Mouse (Mus musculus) intestine, embryonic 16.5 days (tissue): ENCODE measurements around the gene Ccdc174. TPM values are rescaled to one million over a fixed set of nuclear protein-coding genes. Genes with fewer than 3 reads are reported as not detected.

Experiments
- ATAC-seq: fragments of 200-750 bp; cut with Nextera tagmentation; 2 replicates; pipeline ENCODE4 v1.8.0; 2017; ENCODE audit warnings: moderate TSS enrichment, moderate library complexity
- H3K27ac ChIP-seq: fragments of 300-500 bp; sonication (generic); 2 replicates; pipeline ENCODE4 v1.5.1; 2014; ENCODE audit warnings: mild to moderate bottlenecking, low read length
- H3K27me3 ChIP-seq: fragments of 300-500 bp; sonication (generic); replicated peaks from 2 replicates; pipeline ENCODE4 v1.6.1; 2014; ENCODE audit warnings: low read length, control low read depth, mixed read lengths; ENCODE audit not compliant: control insufficient read depth, insufficient read depth
- H3K36me3 ChIP-seq: fragments of 300-500 bp; sonication (generic); 2 replicates; pipeline ENCODE4 v1.6.1; 2014; ENCODE audit warnings: low read length, control low read depth; ENCODE audit not compliant: control insufficient read depth, insufficient read depth
- H3K4me1 ChIP-seq: fragments of 300-500 bp; sonication (generic); 2 replicates; pipeline ENCODE4 v1.6.1; 2014; ENCODE audit warnings: low read length, control low read depth, mixed read lengths; ENCODE audit not compliant: control insufficient read depth, insufficient read depth
- H3K4me2 ChIP-seq: fragments of 300-500 bp; sonication (generic); 2 replicates; pipeline ENCODE4 v1.6.1; 2014; ENCODE audit warnings: low read depth, low read length, control low read depth
- H3K4me3 ChIP-seq: fragments of 300-500 bp; sonication (generic); 2 replicates; pipeline ENCODE4 v1.5.1; 2014; ENCODE audit warnings: mild to moderate bottlenecking, low read length
- H3K9ac ChIP-seq: fragments of 300-500 bp; sonication (generic); 2 replicates; pipeline ENCODE4 v1.6.1; 2014; ENCODE audit warnings: low read depth, low read length
- H3K9me3 ChIP-seq: fragments of 300-500 bp; sonication (generic); 2 replicates; pipeline ENCODE4 v1.6.1; 2016; ENCODE audit warnings: low read length, control low read depth; ENCODE audit not compliant: control insufficient read depth
- WGBS: fragments of 180-500 bp; shearing (Covaris S2); extraction: QIAGEN DNeasy Blood & Tissue Kit; methylation state at CpG from one replicate; pipeline ENCODE4 v1.1.7; 2014; 5-methylcytosine and 5-hydroxymethylcytosine counted together
- polyA plus RNA-seq: library from polyadenylated mRNA; unstranded; fragments of >200 nt; fragmentation: Nextera tagmentation; extraction: Ambion mirVana; gene quantifications from 2 replicates; pipeline ENCODE4 v1.2.1, GENCODE M21; 2015

The Ccdc174 gene
- polyA plus RNA-seq, 1 experiment from 2014 or later = 21.5 TPM

- no peak for ATAC-seq
These were observed 13.3 kb upstream of the Ccdc174 start for GRCm38 (mm10) chr6:91864595-91864994.

GRCm38 (mm10) chr6:91865601-91866000 lies 12.3 kb upstream of the Ccdc174 start:
- no peak overlapping the region for H3K9ac ChIP-seq
- H3K36me3 ChIP-seq = no peaks in the 10 kb centered on the region
- no peaks in the 10 kb centered on the region for H3K4me1 ChIP-seq
- no peak overlapping the region for H3K27ac ChIP-seq
- no peak overlapping the region for H3K4me3 ChIP-seq
- H3K9me3 ChIP-seq = no peaks in the 10 kb centered on the region
- no peak overlapping the region for H3K4me2 ChIP-seq
- ATAC-seq = no peak
- 82% methylated on average over 11 of the region's 11 CpGs for WGBS
- H3K27me3 ChIP-seq = no peaks in the 10 kb centered on the region

More at GRCm38 (mm10) chr6:91864595-91864994, 13.3 kb upstream of the Ccdc174 start:
- Histone ChIP-seq H3K9ac (no peak overlapping the region), H3K9me3 (no peaks in the 10 kb centered on the region), H3K4me2 (no peak overlapping the region), H3K36me3 (no peaks in the 10 kb centered on the region), H3K27ac (no peak overlapping the region), H3K4me1 (no peaks in the 10 kb centered on the region), H3K4me3 (no peak overlapping the region), H3K27me3 (no peaks in the 10 kb centered on the region)
- WGBS = 73% methylated on average over 5 of the region's 5 CpGs

- ATAC-seq = no peak
- Histone ChIP-seq H3K27me3 (no peaks in the 10 kb centered on the region), H3K36me3 (no peaks in the 10 kb centered on the region), H3K4me2 (no peak overlapping the region), H3K9me3 (no peaks in the 10 kb centered on the region), H3K27ac (no peak overlapping the region), H3K4me1 (no peaks in the 10 kb centered on the region), H3K9ac (no peak overlapping the region), H3K4me3 (no peak overlapping the region)
- WGBS = 83% methylated on average over 5 of the region's 5 CpGs
These were observed 9.8 kb upstream of the Ccdc174 start for GRCm38 (mm10) chr6:91868091-91868490.

GRCm38 (mm10) chr6:91872781-91873180 lies 5.1 kb upstream of the Ccdc174 start:
- no peak for ATAC-seq
- Histone ChIP-seq H3K4me3 (no peak overlapping the region), H3K9me3 (no peaks in the 10 kb centered on the region)

GRCm38 (mm10) chr6:91883859-91884258 lies 6.0 kb downstream of the Ccdc174 start:
- WGBS = 71% methylated on average over 2 of the region's 2 CpGs
- H3K27me3 ChIP-seq = no peaks in the 10 kb centered on the region
- H3K4me3 ChIP-seq = no peak overlapping the region
- no peak overlapping the region for H3K9ac ChIP-seq
- no peaks in the 10 kb centered on the region for H3K9me3 ChIP-seq
- H3K27ac ChIP-seq = no peak overlapping the region
- H3K4me1 ChIP-seq = 0 out of 2 replicates have a peak, but pooled peaks cover 4% of the 10 kb centered on the region
- ATAC-seq = no peak
- H3K4me2 ChIP-seq = no peak overlapping the region
- H3K36me3 ChIP-seq = peaks cover 15% of the 10 kb centered on the region

More at GRCm38 (mm10) chr6:91872781-91873180, 5.1 kb upstream of the Ccdc174 start:
- H3K9ac ChIP-seq = no peak overlapping the region
- H3K27me3 ChIP-seq = no peaks in the 10 kb centered on the region
- WGBS = 55% methylated on average over 2 of the region's 2 CpGs
- H3K36me3 ChIP-seq = no peaks in the 10 kb centered on the region
- H3K4me1 ChIP-seq = no peaks in the 10 kb centered on the region
- no peak overlapping the region for H3K4me2 ChIP-seq
- H3K27ac ChIP-seq = no peak overlapping the region

GRCm38 (mm10) chr6:91889255-91889906 lies 11.5 kb downstream of the Ccdc174 start:
- Histone ChIP-seq H3K4me1 (no peaks in the 10 kb centered on the region), H3K9me3 (no peaks in the 10 kb centered on the region), H3K4me3 (no peak overlapping the region), H3K9ac (no peak overlapping the region), H3K36me3 (peaks cover 10% of the 10 kb centered on the region), H3K27me3 (no peaks in the 10 kb centered on the region), H3K4me2 (no peak overlapping the region), H3K27ac (no peak overlapping the region)
- no peak for ATAC-seq
- WGBS = 66% methylated on average over 3 of the region's 3 CpGs

- no peak overlapping the region for H3K4me3 ChIP-seq
- H3K9ac ChIP-seq = no peak overlapping the region
- peaks cover 15% of the 10 kb centered on the region for H3K36me3 ChIP-seq
- H3K4me2 ChIP-seq = no peak overlapping the region
- H3K4me1 ChIP-seq = no peaks in the 10 kb centered on the region
- H3K27me3 ChIP-seq = no peaks in the 10 kb centered on the region
- ATAC-seq = no peak
- no peak overlapping the region for H3K27ac ChIP-seq
- no peaks in the 10 kb centered on the region for H3K9me3 ChIP-seq
- WGBS = 88% methylated on average over 5 of the region's 5 CpGs
These were observed 12.8 kb downstream of the Ccdc174 start for GRCm38 (mm10) chr6:91890615-91891014.

- H3K9ac ChIP-seq = no peak overlapping the region
- H3K27me3 ChIP-seq = no peaks in the 10 kb centered on the region
- WGBS = 92% methylated on average over 2 of the region's 2 CpGs
- ATAC-seq = no peak
- H3K4me1 ChIP-seq = no peaks in the 10 kb centered on the region
- peaks cover 13% of the 10 kb centered on the region for H3K36me3 ChIP-seq
- no peak overlapping the region for H3K4me2 ChIP-seq
- H3K27ac ChIP-seq = no peak overlapping the region
- no peak overlapping the region for H3K4me3 ChIP-seq
- no peaks in the 10 kb centered on the region for H3K9me3 ChIP-seq
These were observed 13.9 kb downstream of the Ccdc174 start for GRCm38 (mm10) chr6:91891776-91892175.

- no peak overlapping the region for H3K27ac ChIP-seq
- ATAC-seq = no peak
- 86% methylated on average over 3 of the region's 3 CpGs for WGBS
- no peak overlapping the region for H3K4me3 ChIP-seq
- H3K36me3 ChIP-seq = peaks cover 22% of the 10 kb centered on the region
- H3K9ac ChIP-seq = no peak overlapping the region
- H3K27me3 ChIP-seq = no peaks in the 10 kb centered on the region
- H3K9me3 ChIP-seq = no peaks in the 10 kb centered on the region
- no peaks in the 10 kb centered on the region for H3K4me1 ChIP-seq
- no peak overlapping the region for H3K4me2 ChIP-seq
These were observed 18.9 kb downstream of the Ccdc174 start for GRCm38 (mm10) chr6:91896783-91897182.

GRCm38 (mm10) chr6:91901505-91901904 lies 23.7 kb downstream of the Ccdc174 start:
- ATAC-seq = no peak
- Histone ChIP-seq H3K9ac (no peak overlapping the region), H3K27me3 (no peaks in the 10 kb centered on the region), H3K4me3 (no peak overlapping the region), H3K36me3 (peaks cover 12% of the 10 kb centered on the region), H3K9me3 (no peaks in the 10 kb centered on the region), H3K4me1 (no peaks in the 10 kb centered on the region), H3K27ac (no peak overlapping the region), H3K4me2 (no peak overlapping the region)
- WGBS = 31% methylated on average over 5 of the region's 5 CpGs
